Mouse (Mus musculus): ENCODE data around the gene Gm10999.
"Not testable (repeated sequence)": the region's sequence is repeated elsewhere in the genome, so short reads cannot be mapped to it uniquely, and the experiment has no call there.

Gene Gm10999

GRCm38 (mm10) chr8:129131561-129131960, at the start of gene Gm10999:
Gm10999 (minus strand) TSS chr8:129131661.
- DNase-seq (ENCODE audit: low read depth, low spot score), result no peak

GRCm38 (mm10) chr8:129133475-129133874, 2.0 kb upstream of the Gm10999 start:
- DNase-seq (ENCODE audit: low read depth, low spot score), result no peak

- not testable (repeated sequence) for DNase-seq (ENCODE audit: low read depth, low spot score)
Measured at GRCm38 (mm10) chr8:129115761-129116160, 15.7 kb downstream of the Gm10999 start.
